Mouse (Mus musculus): ENCODE measurements around the gene Ccdc96.

The Ccdc96 gene

DNA sequence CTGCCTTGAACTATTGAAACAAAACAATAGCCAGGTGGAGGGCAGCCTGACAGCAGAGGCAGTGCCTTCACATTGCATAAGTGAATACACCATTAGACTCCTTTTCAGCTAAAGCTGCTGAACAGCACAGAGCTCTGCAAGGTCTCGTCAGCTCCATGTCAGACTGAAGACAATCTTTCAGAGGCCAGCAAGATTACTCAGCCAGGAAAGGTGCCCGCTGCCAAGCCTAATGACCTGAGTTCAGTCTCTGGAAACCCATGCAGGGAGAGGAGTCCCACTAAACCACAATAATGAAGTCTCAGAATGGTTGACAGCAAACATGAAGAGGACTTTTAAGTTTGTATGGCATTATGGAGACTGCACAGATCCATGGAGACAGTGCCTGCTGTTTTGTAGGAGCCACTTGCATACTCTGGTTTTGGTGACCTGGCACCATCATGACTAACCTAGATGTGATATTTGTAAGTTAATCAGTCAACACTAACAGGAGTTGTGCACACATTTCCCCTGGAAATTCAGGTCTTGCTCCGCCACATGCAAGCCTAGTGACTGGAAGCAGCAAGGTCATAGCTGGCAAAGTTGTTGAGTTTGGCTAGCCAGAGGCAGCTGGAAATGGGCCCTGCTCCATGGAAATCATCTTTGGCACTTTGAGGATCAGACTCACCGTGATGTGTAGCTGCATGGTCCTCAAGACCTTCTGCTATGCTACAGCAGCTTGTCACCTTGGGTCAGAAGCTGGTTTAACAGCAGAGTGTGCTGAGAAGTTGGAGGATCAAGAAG, 11.3 kb upstream of the Ccdc96 start:
- no peak for DNase-seq (ENCODE audit: low read depth, low spot score)

DNA sequence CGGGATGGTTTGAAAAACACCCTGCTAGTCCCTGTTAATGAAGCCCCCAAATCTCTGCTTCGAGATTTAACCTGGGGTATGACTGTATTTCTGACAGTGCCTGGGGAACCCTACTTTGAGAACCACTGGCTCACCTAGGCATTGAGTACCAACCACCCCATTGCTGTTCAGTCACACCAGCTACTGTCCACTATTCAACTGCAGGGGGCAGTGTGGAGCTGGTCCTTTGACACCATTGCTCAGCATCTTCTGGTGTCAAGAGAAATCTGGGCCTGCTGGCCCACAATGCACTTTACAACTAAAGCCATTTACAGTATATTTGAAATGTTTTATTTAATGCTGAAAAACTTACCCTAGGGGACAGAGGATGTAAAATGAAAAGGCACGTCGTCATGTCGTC, 10.1 kb upstream of the Ccdc96 start:
- DNase-seq (ENCODE audit: low read depth, low spot score), result peak; percentile 75

DNA sequence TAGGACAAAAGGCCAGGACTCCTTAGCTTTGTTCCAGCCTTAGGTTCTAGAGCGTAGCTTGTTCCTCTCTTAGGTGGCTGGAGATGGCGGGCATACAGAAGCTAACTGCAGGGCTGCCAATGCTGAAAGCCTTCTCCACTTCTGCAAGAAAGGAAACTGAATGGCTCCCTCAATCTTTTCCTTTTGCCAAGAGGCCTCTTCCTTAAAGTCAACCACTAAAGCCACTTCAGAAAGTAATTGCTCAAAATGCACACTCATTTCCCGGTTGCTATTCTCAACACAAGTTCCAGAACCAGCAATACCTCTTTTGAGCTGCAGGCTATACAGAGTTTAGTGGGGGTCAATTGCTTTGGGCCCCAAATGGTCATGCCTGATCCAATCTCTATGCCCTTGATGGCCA, 6.9 kb upstream of the Ccdc96 start:
- DNase-seq (ENCODE audit: low read depth, low spot score), result no peak

DNA sequence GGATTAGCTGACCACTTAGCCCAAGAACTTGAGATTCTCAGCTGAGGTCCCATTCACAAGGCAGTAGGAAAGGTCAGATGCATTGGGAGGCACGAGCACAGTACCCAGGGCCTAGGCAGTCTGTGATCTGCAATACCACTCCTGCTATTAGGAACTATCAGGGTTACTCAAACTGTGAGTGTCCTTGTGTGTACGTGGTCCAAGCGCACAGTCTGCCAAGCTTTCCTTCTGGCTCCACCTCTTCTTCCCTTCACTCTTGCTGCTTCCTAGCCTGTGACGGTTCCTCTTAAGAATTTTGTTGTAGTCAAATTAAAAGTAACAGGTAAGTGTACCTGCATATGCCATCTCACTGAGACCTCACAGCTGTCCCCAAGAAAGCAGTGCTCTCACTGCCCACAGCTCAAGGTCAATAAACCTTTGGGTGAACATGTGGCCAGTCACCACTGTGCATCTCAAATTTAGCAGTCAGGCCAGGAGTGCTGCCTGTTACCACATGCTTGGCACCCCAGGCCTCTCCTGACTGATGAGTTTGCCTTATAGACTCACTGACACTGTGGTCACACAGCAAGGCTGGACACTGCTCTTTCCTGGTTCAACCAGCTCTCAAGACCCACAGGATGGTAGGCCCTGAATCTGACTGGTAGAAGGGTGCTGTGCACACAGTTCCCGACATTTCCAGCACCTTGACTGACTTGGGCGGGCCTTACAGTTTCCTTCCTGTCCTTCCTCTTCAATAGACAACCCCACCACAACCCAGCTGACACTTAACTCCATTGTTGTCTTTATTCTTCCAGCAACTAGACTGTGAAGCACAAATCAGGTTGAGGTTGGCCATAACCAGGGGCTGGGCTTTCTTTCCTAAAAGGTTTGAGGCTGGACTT, 5.6 kb upstream of the Ccdc96 start:
- no peak for DNase-seq (ENCODE audit: low read depth, low spot score)

GRCm38 (mm10) chr5:36479735-36480134, 4.7 kb upstream of the Ccdc96 start:
- no peak for DNase-seq (ENCODE audit: low read depth, low spot score)

DNA sequence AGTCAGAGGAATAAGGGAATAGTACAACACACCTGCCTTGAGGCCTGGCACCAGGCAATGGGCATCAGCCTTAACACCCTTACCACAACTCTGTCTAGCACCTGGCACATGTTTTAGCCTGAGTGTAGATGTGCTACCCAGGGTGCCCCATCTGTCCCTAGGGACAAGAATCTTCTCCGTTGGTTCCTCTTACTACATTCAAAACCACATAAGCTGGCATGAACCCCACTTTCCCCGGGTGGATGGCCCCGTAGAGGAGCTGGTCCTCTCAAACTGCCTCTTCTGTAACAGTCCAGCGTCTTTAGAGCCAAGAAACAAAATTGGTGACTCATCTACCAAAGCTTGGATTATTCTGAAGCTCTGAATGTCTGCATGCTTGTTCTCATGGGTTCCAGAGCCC, 4.0 kb upstream of the Ccdc96 start:
- DNase-seq (ENCODE audit: low read depth, low spot score), result no peak

DNA sequence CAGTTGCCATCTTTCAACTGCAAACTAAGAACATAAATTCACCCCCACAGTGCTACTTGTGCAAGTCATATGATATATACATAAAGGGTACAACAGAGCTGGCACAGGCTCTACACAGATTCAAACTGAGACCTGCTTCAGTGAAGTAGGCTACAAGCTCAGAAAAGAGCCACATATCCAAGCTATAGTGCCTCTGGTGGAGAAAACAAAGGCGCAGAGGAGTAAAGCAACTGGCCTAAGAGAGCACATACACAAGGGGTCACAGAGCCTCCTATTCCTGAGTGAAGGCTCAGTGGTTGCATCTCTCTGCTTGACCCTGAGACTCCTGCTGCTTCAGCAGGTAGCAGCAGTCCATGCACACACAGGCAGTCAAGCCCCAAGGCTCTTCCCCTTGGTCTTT, 3.3 kb upstream of the Ccdc96 start:
- no peak for DNase-seq (ENCODE audit: low read depth, low spot score)

- DNase-seq (ENCODE audit: low read depth, low spot score), result peak; percentile 68
Observed at GRCm38 (mm10) chr5:36483203-36484101, 936 bp upstream of the Ccdc96 start.

DNA sequence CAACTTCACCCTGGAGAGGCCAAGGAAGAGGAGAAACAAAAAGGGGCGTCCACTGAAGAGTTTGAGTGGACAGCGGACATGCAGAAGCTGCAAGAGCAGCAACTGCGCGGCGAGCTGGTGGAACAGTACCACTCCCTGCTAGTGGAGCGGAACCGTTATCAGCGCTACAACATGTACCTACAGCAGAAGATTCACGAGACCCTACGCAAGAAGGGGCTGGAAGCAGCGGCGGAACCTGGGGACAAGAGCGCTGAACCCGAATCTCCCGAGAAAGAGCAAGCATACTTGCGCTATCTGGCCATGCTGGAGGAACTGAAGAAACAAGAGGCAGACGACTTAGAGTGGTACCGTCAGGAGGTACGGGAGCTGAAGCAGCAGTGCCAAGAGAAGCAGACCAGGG, 918 bp downstream of the Ccdc96 start:
- peak; percentile 24 for DNase-seq (ENCODE audit: low read depth, low spot score)

- DNase-seq (ENCODE audit: low read depth, low spot score), result peak; percentile 32
Observed at GRCm38 (mm10) chr5:36489225-36489624, 4.8 kb downstream of the Ccdc96 start.

DNA sequence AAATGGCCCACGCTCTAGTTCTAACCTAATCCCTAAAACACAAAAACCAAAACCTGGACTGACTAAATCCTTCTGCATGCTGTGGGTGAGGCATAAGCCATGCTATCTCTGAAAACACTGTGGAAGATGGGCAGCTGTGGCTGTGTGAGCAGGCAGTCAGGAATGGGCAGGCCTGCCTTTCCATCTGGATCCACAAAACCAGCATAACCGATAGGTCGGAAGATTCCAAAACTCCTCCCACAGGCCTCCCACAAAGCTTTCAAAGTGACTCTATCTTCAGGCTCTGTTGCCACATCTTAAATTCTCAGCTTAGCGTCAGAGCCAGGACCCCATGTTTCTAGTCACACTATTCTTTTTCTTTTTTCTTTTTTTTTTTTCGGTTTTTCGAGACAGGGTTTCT, 9.5 kb downstream of the Ccdc96 start:
- no peak for DNase-seq (ENCODE audit: low read depth, low spot score)

GRCm38 (mm10) chr5:36494709-36495108, 10.3 kb downstream of the Ccdc96 start:
- DNase-seq (ENCODE audit: low read depth, low spot score), result no peak

- no peak for DNase-seq (ENCODE audit: low read depth, low spot score)
Observed at GRCm38 (mm10) chr5:36505235-36505634, 20.8 kb downstream of the Ccdc96 start.

GRCm38 (mm10) chr5:36505643-36506042, 21.3 kb downstream of the Ccdc96 start:
- DNase-seq (ENCODE audit: low read depth, low spot score), result no peak

- no peak for DNase-seq (ENCODE audit: low read depth, low spot score)
Observed at GRCm38 (mm10) chr5:36508351-36508750, 24.0 kb downstream of the Ccdc96 start.

GRCm38 (mm10) chr5:36510956-36511355, 26.6 kb downstream of the Ccdc96 start:
- no peak for DNase-seq (ENCODE audit: low read depth, low spot score)

DNA sequence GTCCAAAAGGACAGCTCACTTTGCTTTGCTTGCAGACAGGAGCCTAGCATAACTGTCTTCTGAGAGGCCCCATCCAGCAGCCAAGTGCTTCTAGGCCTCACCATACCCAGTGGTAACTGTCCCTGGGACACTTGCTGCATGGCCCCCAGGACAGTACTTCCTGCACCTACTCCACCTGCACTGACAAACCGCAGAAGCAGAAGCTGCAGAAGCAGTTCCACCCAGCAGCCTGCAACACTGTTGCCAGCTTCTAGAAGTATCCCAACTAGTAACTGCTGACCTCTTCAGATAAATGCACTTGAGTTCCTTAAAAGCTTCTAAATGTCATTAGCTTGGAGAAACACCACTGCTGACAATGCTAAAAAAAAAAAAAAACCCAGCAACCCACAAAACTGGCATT, 30.7 kb downstream of the Ccdc96 start:
- DNase-seq (ENCODE audit: low read depth, low spot score), result no peak

DNA sequence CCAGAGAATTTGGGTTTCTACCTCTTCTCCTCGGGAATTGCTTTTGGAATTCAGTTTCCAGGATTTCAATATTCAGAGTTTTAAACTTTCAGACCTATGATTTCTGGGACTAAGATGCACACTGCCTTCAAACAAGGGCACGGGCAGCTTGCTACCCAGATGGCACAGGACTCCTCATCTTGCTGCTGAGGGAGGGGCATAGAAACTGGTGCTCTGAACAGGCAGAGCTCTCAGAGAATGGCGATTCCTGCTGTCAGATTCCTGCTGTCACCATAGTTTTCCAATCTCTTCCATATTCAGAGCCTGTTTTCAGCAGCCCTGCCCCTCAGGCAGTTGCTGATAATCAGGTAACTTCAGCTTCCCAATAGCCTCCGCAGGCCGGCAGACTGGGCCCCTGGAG, 31.2 kb downstream of the Ccdc96 start:
- DNase-seq (ENCODE audit: low read depth, low spot score), result no peak

GRCm38 (mm10) chr5:36517596-36517995, 33.2 kb downstream of the Ccdc96 start:
- DNase-seq (ENCODE audit: low read depth, low spot score), result no peak

DNA sequence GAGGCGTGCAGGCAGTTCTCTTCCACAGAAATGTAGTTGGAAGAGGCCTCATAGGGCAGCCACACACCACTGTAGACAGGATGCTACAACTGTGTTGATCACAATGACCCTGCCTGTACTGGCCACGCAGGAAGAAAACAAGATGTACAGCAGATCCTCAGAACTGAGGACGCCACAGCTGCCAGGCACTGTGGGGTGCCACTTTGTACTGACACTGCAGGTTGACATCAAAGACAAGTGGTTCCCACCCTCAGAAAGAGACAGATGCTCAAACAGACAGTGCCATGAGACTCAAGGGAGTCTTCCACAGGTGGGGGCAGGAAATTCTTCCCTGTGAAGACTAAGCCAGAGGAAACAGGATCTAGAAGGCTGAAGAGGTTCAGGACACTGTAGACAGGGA, 35.4 kb downstream of the Ccdc96 start:
- DNase-seq (ENCODE audit: low read depth, low spot score), result no peak

DNA sequence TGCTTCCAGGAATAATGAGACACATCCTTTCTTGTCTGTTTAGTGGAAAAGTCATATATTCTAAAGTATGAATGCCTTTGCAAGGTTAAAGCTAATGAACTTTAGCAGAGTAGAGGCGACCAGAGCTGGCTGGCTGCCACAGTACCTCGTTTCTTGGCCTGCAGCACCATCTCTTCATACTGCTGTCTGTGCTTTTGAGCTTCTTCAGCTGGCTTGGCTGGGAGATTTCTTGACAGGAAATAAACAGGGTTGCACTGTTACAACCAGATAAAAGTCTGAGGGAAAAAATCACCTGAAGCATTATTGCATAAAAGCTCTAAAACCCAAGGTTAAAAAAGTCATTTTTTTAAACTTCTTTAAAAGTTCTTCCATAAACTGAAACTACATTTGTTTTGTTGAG, 38.4 kb downstream of the Ccdc96 start:
- no peak for DNase-seq (ENCODE audit: low read depth, low spot score)

- no peak for DNase-seq (ENCODE audit: low read depth, low spot score)
Observed at GRCm38 (mm10) chr5:36523219-36523703, 38.9 kb downstream of the Ccdc96 start.

Measured in CD4-positive helper T cell, adult 2 months (primary cell).